Mouse (Mus musculus) liver, embryonic 11.5 days (tissue): Measurements from ENCODE around the gene Ap3d1. TPM values are rescaled to one million over a fixed set of nuclear protein-coding genes. Genes with fewer than 3 reads are reported as not detected.

ENCODE experiments used
- ATAC-seq: fragments of 200-750 bp; cut with Nextera tagmentation; replicated peaks from 2 replicates; pipeline ENCODE4 v1.8.0; 2017; ENCODE audit warnings: moderate number of reproducible peaks, mild to moderate bottlenecking, moderate TSS enrichment, moderate library complexity; ENCODE audit not compliant: low FRiP score
- DNase-seq: peaks from one replicate; pipeline ENCODE4 v3.0.0-alpha.2; 2017; ENCODE audit warnings: low spot score
- H3K27ac ChIP-seq: fragments of 300-500 bp; sonication (generic); 2 replicates; pipeline ENCODE4 v1.5.1; 2014; ENCODE audit warnings: mild to moderate bottlenecking, low read depth, low read length, control low read depth
- H3K27me3 ChIP-seq: fragments of 300-500 bp; sonication (generic); replicated peaks from 2 replicates; pipeline ENCODE4 v1.6.1; 2014; ENCODE audit warnings: low read length, mixed read lengths; ENCODE audit not compliant: control insufficient read depth, insufficient read depth
- H3K36me3 ChIP-seq: fragments of 300-500 bp; sonication (generic); 2 replicates; pipeline ENCODE4 v1.6.1; 2014; ENCODE audit warnings: mild to moderate bottlenecking, low read length, moderate library complexity, mixed read lengths; ENCODE audit not compliant: control insufficient read depth, insufficient read depth
- H3K4me1 ChIP-seq: fragments of 300-500 bp; sonication (generic); replicated peaks from 2 replicates; pipeline ENCODE4 v1.6.1; 2014; ENCODE audit warnings: low read length, mixed read lengths; ENCODE audit not compliant: control insufficient read depth, insufficient read depth
- H3K4me2 ChIP-seq: fragments of 300-500 bp; sonication (generic); 2 replicates; pipeline ENCODE4 v1.6.1; 2014; ENCODE audit warnings: mild to moderate bottlenecking, control low read depth, moderate library complexity
- H3K4me3 ChIP-seq: fragments of 300-500 bp; sonication (generic); 2 replicates; pipeline ENCODE4 v1.5.1; 2014; ENCODE audit warnings: low read depth, low read length, control low read depth
- H3K9ac ChIP-seq: fragments of 300-500 bp; sonication (generic); 2 replicates; pipeline ENCODE4 v1.6.1; 2014; ENCODE audit warnings: low read depth, low read length, control low read depth
- H3K9me3 ChIP-seq: fragments of 300-500 bp; sonication (generic); 2 replicates; pipeline ENCODE4 v1.6.1; 2016; ENCODE audit warnings: low read length, inconsistent platforms, mixed read lengths; ENCODE audit not compliant: control insufficient read depth
- WGBS: fragments of 180-500 bp; shearing (Covaris S2); extraction: QIAGEN DNeasy Blood & Tissue Kit; methylation state at CpG from one replicate; pipeline ENCODE4 v1.1.7; 2014; 5-methylcytosine and 5-hydroxymethylcytosine counted together
- polyA plus RNA-seq: library from polyadenylated mRNA; unstranded; fragments of >200 nt; fragmentation: Nextera tagmentation; extraction: Ambion mirVana; gene quantifications from 2 replicates; pipeline ENCODE4 v1.2.1, GENCODE M21; 2014

Ap3d1 gene
- polyA plus RNA-seq, 1 experiment from 2014 or later, result 53.2 TPM

DNA sequence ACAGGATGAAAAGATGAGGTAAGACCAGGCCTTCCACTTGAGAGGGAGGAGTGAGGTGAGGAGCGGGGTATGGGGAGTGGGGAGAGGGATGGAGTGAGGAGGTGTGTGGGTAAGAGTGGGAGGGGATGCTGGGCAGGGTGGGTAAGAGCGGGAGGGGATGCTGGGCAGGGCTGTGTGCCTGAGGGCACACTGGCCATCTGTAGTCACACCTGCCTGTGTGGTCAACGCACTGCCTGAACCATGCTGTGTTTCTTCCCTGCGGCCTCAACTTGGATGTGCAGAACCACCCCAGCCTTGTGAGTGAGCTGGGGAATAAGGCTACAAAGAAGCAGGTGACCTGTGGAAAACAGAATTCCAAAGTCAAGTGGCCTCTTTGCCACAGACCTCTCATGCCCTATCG is 37.6 kb downstream of the Ap3d1 start:
- H3K4me1 ChIP-seq, result peaks cover 30% of the 10 kb centered on the region
- no peaks in the 10 kb centered on the region for H3K9me3 ChIP-seq
- H3K36me3 ChIP-seq, result peaks cover 29% of the 10 kb centered on the region
- H3K9ac ChIP-seq, result no peak overlapping the region
- ATAC-seq (no peak), DNase-seq (no peak)
- no peaks in the 10 kb centered on the region for H3K27me3 ChIP-seq
- no peak overlapping the region; the same call in 1 of the 2 replicates for H3K4me2 ChIP-seq
- WGBS, result 89% methylated on average over 5 of the region's 5 CpGs
- H3K4me3 ChIP-seq, result no peak overlapping the region
- no peak overlapping the region for H3K27ac ChIP-seq

DNA sequence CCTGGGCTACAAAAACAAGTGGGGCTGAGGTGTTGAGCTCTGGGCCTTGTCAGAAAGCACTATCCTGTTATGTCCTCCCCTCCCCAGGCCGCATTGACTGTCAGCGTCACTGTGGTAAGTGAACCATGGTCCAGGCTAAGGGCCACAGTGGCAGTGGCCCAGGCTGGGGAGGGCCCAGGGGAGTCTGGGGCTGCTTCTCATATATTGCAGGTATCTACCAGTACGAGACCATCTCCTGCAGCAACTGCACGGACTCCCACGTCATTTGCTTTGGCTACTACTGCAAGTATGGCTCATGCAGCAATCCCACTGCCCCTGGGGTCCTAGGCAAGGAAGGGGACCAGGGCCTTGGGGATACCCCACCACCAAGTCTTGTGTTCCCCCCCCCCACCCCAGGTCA is 38.4 kb downstream of the Ap3d1 start:
- Histone ChIP-seq H3K9ac (peak overlapping the region; percentile 71), H3K4me2 (peak overlapping the region; percentile 100), H3K27ac (peak overlapping the region; percentile 25; the same call in 1 of the 2 replicates), H3K36me3 (peaks cover 22% of the 10 kb centered on the region), H3K9me3 (no peaks in the 10 kb centered on the region), H3K4me1 (peaks cover 36% of the 10 kb centered on the region), H3K27me3 (no peaks in the 10 kb centered on the region), H3K4me3 (peak overlapping the region; percentile 79)
- DNase-seq, result no peak
- no peak for ATAC-seq
- 89% methylated on average over 5 of the region's 5 CpGs for WGBS

- H3K27me3 ChIP-seq, result no peaks in the 10 kb centered on the region
- peaks cover 45% of the 10 kb centered on the region for H3K4me1 ChIP-seq
- H3K9ac ChIP-seq, result peak overlapping the region; percentile 71
- DNase-seq (peak; percentile 97), ATAC-seq (peak; percentile 83)
- H3K9me3 ChIP-seq, result no peaks in the 10 kb centered on the region
- peak overlapping the region; percentile 79 for H3K4me3 ChIP-seq
- H3K4me2 ChIP-seq, result peak overlapping the region; percentile 100
- H3K27ac ChIP-seq, result peak overlapping the region; percentile 76
- H3K36me3 ChIP-seq, result peaks cover 13% of the 10 kb centered on the region
- 3% methylated on average over 47 of the region's 47 CpGs for WGBS
Observed at GRCm38 (mm10) chr10:80702536-80703390, 39.3 kb downstream of the Ap3d1 start.

DNA sequence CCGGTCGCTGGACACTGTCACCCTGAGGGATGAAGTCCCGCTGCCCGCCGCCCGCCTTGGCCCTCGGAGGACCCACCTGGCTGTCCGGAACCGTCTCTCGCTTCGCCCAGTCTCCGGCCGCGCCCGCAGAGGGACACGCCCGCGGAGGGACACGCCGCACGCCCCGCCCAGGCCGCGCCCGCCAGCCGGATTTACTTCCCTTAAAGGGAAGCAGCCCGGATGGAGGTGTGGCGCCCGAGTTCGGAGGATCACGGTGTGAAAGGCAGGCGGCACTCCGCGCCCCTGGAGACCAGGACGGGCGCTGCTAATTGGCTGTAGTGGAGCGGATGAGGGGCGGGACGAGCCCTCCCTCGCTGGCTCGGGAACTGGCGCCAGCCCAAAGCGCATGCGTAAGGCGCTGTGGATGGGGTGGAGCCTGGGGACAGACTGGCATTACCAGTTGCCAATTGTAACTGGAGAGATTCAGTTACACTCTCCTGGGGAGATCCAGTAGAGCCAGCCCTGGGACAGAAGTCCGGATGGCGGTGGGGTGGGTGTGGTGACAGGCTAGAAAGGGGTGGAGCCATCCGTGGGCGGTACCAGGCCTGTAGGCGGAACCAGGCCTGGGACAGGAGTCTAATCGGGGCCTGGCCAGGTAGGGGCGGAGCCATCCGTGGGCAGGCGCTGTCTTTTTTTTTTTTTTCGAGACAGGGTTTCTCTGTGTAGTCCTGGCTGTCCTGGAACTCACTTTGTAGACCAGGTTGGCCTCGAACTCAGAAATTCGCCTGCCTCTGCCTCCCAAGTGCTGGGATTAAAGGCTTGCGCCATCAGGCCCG is 40.1 kb downstream of the Ap3d1 start, which contains the start of the genes Mob3a and Izumo4:
Mob3a (minus strand) TSS at position 257 of the 815 bp plus-strand sequence.
Izumo4 (plus strand) TSS at position 464 of the 815 bp plus-strand sequence.
- peak within 1 kb of the TSS; percentile 79 for H3K4me3 ChIP-seq
- DNase-seq (peak; percentile 98), ATAC-seq (peak; percentile 86)
- WGBS, result under 1% methylated on average over 59 of the region's 59 CpGs
- H3K9ac ChIP-seq, result peak within 1 kb of the TSS; percentile 81
- H3K9me3 ChIP-seq, result no peaks in the 10 kb centered on the region
- H3K27me3 ChIP-seq, result no peaks in the 10 kb centered on the region
- H3K4me2 ChIP-seq, result peak within 1 kb of the TSS; percentile 100
- H3K4me1 ChIP-seq, result peaks cover 53% of the 10 kb centered on the region
- H3K27ac ChIP-seq, result peak within 1 kb of the TSS; percentile 76
- peaks cover 6% of the 10 kb centered on the region for H3K36me3 ChIP-seq

DNA sequence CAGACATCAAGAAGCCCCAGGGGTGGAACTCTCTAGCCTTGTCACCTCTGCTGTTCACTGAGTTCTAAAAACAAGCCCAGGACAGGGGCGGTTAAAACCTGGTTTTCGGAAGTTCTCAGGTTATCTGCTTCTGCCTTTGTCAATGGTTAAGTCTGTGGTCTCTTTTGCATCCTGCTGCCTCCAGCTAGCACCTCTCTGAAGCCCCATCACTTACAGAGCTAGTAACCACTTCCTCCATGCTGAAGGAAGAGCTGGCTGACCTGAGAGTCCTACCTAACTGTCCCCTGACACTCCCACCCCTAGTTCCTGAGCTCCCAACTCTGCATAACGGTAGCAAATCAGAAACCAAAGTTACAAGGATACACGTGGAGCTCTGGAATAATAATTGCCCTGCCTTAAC is 41.3 kb downstream of the Ap3d1 start:
- H3K9ac ChIP-seq, result peak overlapping the region; percentile 81
- 21% methylated on average over 4 of the region's 4 CpGs for WGBS
- H3K4me3 ChIP-seq, result peak overlapping the region; percentile 79
- DNase-seq (no peak), ATAC-seq (no peak)
- H3K9me3 ChIP-seq, result no peaks in the 10 kb centered on the region
- H3K4me2 ChIP-seq, result peak overlapping the region; percentile 100
- peaks cover 2% of the 10 kb centered on the region; the same call in 1 of the 2 replicates for H3K36me3 ChIP-seq
- H3K4me1 ChIP-seq, result peaks cover 65% of the 10 kb centered on the region
- H3K27me3 ChIP-seq, result no peaks in the 10 kb centered on the region
- H3K27ac ChIP-seq, result peak overlapping the region; percentile 76

DNA sequence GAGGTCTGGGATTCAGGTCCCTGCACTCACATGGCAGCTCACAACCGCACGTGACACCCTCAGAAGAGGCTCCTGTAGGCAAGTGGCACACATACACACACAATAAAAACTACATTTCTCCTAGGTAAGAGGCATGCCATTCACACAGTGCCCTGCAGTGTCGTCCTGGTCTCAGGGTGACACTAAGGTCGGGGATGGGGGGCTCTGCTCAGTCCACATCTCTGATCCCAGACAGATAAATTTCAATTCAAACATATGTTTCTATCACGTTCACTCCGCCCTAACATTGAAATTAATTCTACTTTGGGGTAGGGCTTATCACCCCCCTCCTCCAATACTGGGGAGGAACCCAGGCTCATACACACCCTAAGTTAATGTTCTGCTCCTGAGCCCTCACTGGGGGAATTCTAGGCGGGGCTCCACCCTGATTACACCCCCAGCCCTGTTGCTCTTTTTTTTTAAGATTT is 42.0 kb downstream of the Ap3d1 start:
- ATAC-seq, result no peak
- Histone ChIP-seq H3K27me3 (no peaks in the 10 kb centered on the region), H3K9ac (peak overlapping the region; percentile 52), H3K4me3 (peak overlapping the region; percentile 79), H3K4me1 (peaks cover 71% of the 10 kb centered on the region), H3K27ac (peak overlapping the region; percentile 76; the same call in 1 of the 2 replicates), H3K9me3 (no peaks in the 10 kb centered on the region), H3K36me3 (peaks cover 2% of the 10 kb centered on the region; the same call in 1 of the 2 replicates), H3K4me2 (peak overlapping the region; percentile 100)
- DNase-seq, result no peak
- 63% methylated on average over 7 of the region's 7 CpGs for WGBS

- Histone ChIP-seq H3K36me3 (peaks cover 7% of the 10 kb centered on the region; the same call in 1 of the 2 replicates), H3K4me3 (peak overlapping the region; percentile 2; the same call in 1 of the 2 replicates), H3K27ac (peak overlapping the region; percentile 84), H3K9ac (peak overlapping the region; percentile 47; the same call in 1 of the 2 replicates), H3K27me3 (no peaks in the 10 kb centered on the region), H3K4me2 (peak overlapping the region; percentile 56), H3K9me3 (no peaks in the 10 kb centered on the region), H3K4me1 (peaks cover 82% of the 10 kb centered on the region)
- DNase-seq (no peak), ATAC-seq (no peak)
- WGBS, result 74% methylated on average over 9 of the region's 9 CpGs
Observed at GRCm38 (mm10) chr10:80698605-80699004, 43.5 kb downstream of the Ap3d1 start.

DNA sequence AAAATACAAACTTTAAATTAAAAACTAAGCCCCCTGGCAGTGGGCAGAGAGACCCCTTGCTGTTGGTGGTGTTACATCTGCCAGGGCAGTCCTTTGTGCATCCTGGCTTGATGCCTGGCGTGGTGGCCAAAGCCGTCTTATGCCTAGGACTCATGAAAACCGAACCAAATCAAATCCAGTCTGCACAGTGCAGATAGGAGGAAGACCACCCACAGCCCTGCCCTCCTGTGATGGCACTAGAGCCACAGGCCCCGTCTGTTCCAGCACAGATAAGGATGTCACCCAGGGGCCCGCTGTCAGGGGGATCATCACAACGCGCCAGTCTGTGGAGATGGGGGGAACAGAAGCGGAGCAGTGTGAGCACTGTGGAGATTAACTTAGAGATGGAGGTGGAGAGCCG is 44.3 kb downstream of the Ap3d1 start:
- Histone ChIP-seq H3K9ac (peak overlapping the region; percentile 47; the same call in 1 of the 2 replicates), H3K4me2 (peak overlapping the region; percentile 56), H3K4me1 (peaks cover 80% of the 10 kb centered on the region), H3K27ac (peak overlapping the region; percentile 84), H3K4me3 (peak overlapping the region; percentile 2; the same call in 1 of the 2 replicates), H3K36me3 (peaks cover 8% of the 10 kb centered on the region; the same call in 1 of the 2 replicates), H3K27me3 (no peaks in the 10 kb centered on the region), H3K9me3 (no peaks in the 10 kb centered on the region)
- WGBS, result 44% methylated on average over 9 of the region's 9 CpGs
- ATAC-seq (peak; percentile 76), DNase-seq (peak; percentile 82)
